ENCODE assay signal across 9 mouse cellular contexts in genomic region chr11:94832246-94832985, GRCm38 (mm10). TPM values are rescaled to one million over a fixed set of nuclear protein-coding genes. Genes with fewer than 3 reads are reported as not detected.
A peak's percentile ranks its signal among the peaks of the same experiment; 100 is the strongest.
DNase-seq lines count a peak whose midpoint lies in the region; ATAC-seq lines count a peak whose summit lies in the region.
"Had no signal": no experiment of that assay in that cellular context is flagged by ENCODE, and none has a peak within 500 bp of the region (broad histone marks: within the 10 kb centered on the region; RNA-seq: fewer than 3 reads in every experiment).

No protein-coding gene starts in this region.

- no peaks in the 10 kb centered on the region for H3K9me3 ChIP-seq in heart, embryonic 11.5 days (replicated peaks; ENCODE audit: control insufficient read depth, low read length)
- no peaks in the 10 kb centered on the region for H3K9me3 ChIP-seq in neural tube, embryonic 11.5 days (ENCODE audit: control insufficient read depth, low read length)
- H3K9me3 ChIP-seq: embryonic facial prominence, embryonic 12.5 days had no signal

- intact Hi-C loops in heart, postnatal 14 days (cut with DNase I), result no loop called here
- intact Hi-C loops in left cerebral cortex, postnatal 14 days (cut with DNase I), result no loop called here

- 27% methylated on average over 13 of the region's 13 CpGs for WGBS in heart, embryonic 11.5 days (ENCODE audit: insufficient replicate concordance)
- 30% methylated on average over 13 of the region's 13 CpGs for WGBS in neural tube, embryonic 11.5 days

- H3K4me3 ChIP-seq in heart, embryonic 11.5 days (ENCODE audit: low read depth, low read length), result no peak overlapping the region
- no peak overlapping the region for H3K4me3 ChIP-seq in neural tube, embryonic 11.5 days (ENCODE audit: low read depth, low read length)
- H3K4me3 ChIP-seq: embryonic facial prominence, embryonic 12.5 days had no signal

- H3K4me2 ChIP-seq in heart, embryonic 11.5 days, result no peak overlapping the region
- H3K4me2 ChIP-seq in neural tube, embryonic 11.5 days (ENCODE audit: low read depth), result no peak overlapping the region
- H3K4me2 ChIP-seq: embryonic facial prominence, embryonic 12.5 days had no signal

- H3K27ac ChIP-seq in heart, embryonic 11.5 days (ENCODE audit: low read depth, low read length), result no peak overlapping the region
- H3K27ac ChIP-seq in neural tube, embryonic 11.5 days (ENCODE audit: low read depth, low read length), result no peak overlapping the region
- H3K27ac ChIP-seq: embryonic facial prominence, embryonic 12.5 days had no signal

- H3K4me1 ChIP-seq in heart, embryonic 11.5 days (ENCODE audit: control insufficient read depth, insufficient read depth, low read length), result no peaks in the 10 kb centered on the region
- H3K4me1 ChIP-seq in neural tube, embryonic 11.5 days (ENCODE audit: control insufficient read depth, insufficient read depth, low read length), result no peaks in the 10 kb centered on the region
- H3K4me1 ChIP-seq: embryonic facial prominence, embryonic 12.5 days had no signal

- DNase-seq in heart, adult 11 months, result peak; percentile 94
- DNase-seq in ZHBTc4 (ENCODE audit: low read depth, low spot score), result peak; percentile 83
- DNase-seq in heart, postnatal 14 days, result peak; percentile 71 to 82
- peak; percentile 26 to 62 for DNase-seq in left cerebral cortex, postnatal 14 days (ENCODE audit: low spot score in 2 of 2)
- peak; percentile 78 for DNase-seq in neural tube, embryonic 11.5 days (ENCODE audit: low spot score)
- DNase-seq in testis, postnatal 14 days (ENCODE audit: low spot score), result peak; percentile 70

- H3K27me3 ChIP-seq in heart, embryonic 11.5 days (ENCODE audit: control insufficient read depth, insufficient read depth, low read length), result 0 out of 2 replicates have a peak, but pooled peaks cover 3% of the 10 kb centered on the region
- H3K27me3 ChIP-seq in neural tube, embryonic 11.5 days (ENCODE audit: control insufficient read depth, insufficient read depth, low read length), result no peaks in the 10 kb centered on the region
- H3K27me3 ChIP-seq: embryonic facial prominence, embryonic 12.5 days had no signal

- H3K9ac ChIP-seq in heart, embryonic 11.5 days (ENCODE audit: low read depth, low read length), result no peak overlapping the region
- H3K9ac ChIP-seq in neural tube, embryonic 11.5 days (ENCODE audit: low read length), result no peak overlapping the region
- H3K9ac ChIP-seq: embryonic facial prominence, embryonic 12.5 days had no signal

- ATAC-seq in heart, embryonic 11.5 days (replicated peaks; ENCODE audit: insufficient number of reproducible peaks, low FRiP score, low TSS enrichment), result no peak; the same call in 1 of the 2 replicates
- peak; percentile 50; the same call in 1 of the 2 replicates for ATAC-seq in common myeloid progenitor, adult 5-6 weeks (replicated peaks; ENCODE audit: low read depth, poor library complexity, severe bottlenecking)
- no peak for ATAC-seq in neural tube, embryonic 11.5 days (ENCODE audit: insufficient read depth, low FRiP score, low TSS enrichment)

- no peaks in the 10 kb centered on the region for H3K36me3 ChIP-seq in heart, embryonic 11.5 days (ENCODE audit: control insufficient read depth, insufficient read depth, low read length)
- H3K36me3 ChIP-seq in neural tube, embryonic 11.5 days (ENCODE audit: control insufficient read depth, insufficient read depth, low read length), result no peaks in the 10 kb centered on the region
- H3K36me3 ChIP-seq: embryonic facial prominence, embryonic 12.5 days had no signal

RNA-seq across cellular contexts. Expression of gene Tmem92, which starts 49.9 kb away (rescaled TPM):
- not detected in 2 replicates for polyA plus RNA-seq in heart, embryonic 11.5 days (2014; fragmentation: Nextera tagmentation; extraction: Ambion mirVana)
- not detected in 2 replicates for total RNA-seq in common myeloid progenitor, adult 5-6 weeks (2017)
- not detected for total RNA-seq in heart, postnatal 14 days (2021)
- not detected for total RNA-seq in left cerebral cortex, postnatal 14 days (2021)
- polyA plus RNA-seq in neural tube, embryonic 11.5 days (2014; fragmentation: Nextera tagmentation; extraction: Ambion mirVana), result not detected in 2 replicates
- polyA plus RNA-seq: embryonic facial prominence, embryonic 12.5 days had no signal

Comparison
In these comparisons a context has a peak if more than half of its experiments do, and no peak if none do; other contexts are left out.
1. DNase-seq: peak in every context shown above with its lines; median percentile 94 in heart, adult 11 months; 83 in ZHBTc4; 78 in neural tube, embryonic 11.5 days; 76 in heart, postnatal 14 days; 70 in testis, postnatal 14 days; 44 in left cerebral cortex, postnatal 14 days.